Mouse (Mus musculus): ENCODE measurements at regions not wholly inside any gene's neighbourhood (a gene's known extent, or its start where the extent isn't known, plus 50 kb on each side); places are given as distances from the start of the nearest gene placed in this dataset.

GRCm38 (mm10) chr9:83221866-83222265 is 75.4 kb upstream of the Hmgn3 start:
- H3K27me3 ChIP-seq (ENCODE audit: insufficient read depth, low read length), result no peaks in the 10 kb centered on the region
- no peak for TF ChIP-seq CTCF (IDR thresholded peaks at IDR 0.05; ENCODE audit: low read depth)
- H3K27ac ChIP-seq (ENCODE audit: low read depth, low read length), result no peak overlapping the region
- no peak for DNase-seq
- no peaks in the 10 kb centered on the region for H3K36me3 ChIP-seq (ENCODE audit: insufficient read depth)
- no peak overlapping the region for H3K4me2 ChIP-seq (ENCODE audit: low read depth)
- no peak for ATAC-seq
- no peaks in the 10 kb centered on the region for H3K9me3 ChIP-seq (ENCODE audit: low read length)
- no peak overlapping the region for H3K9ac ChIP-seq
- no peaks in the 10 kb centered on the region for H3K4me1 ChIP-seq (ENCODE audit: insufficient read depth)
- no peak overlapping the region for H3K4me3 ChIP-seq (ENCODE audit: low read depth, low read length)

- H3K4me1 ChIP-seq (ENCODE audit: insufficient read depth), result no peaks in the 10 kb centered on the region
- no peak for DNase-seq
- H3K9me3 ChIP-seq (ENCODE audit: low read length), result no peaks in the 10 kb centered on the region
- no peak overlapping the region for H3K4me2 ChIP-seq (ENCODE audit: low read depth)
- no peak overlapping the region for H3K4me3 ChIP-seq (ENCODE audit: low read depth, low read length)
- no peak for TF ChIP-seq CTCF (IDR thresholded peaks at IDR 0.05; ENCODE audit: low read depth)
- WGBS, result 88% methylated on average over 5 of the region's 5 CpGs
- ATAC-seq, result no peak
- no peaks in the 10 kb centered on the region for H3K36me3 ChIP-seq (ENCODE audit: insufficient read depth)
- no peaks in the 10 kb centered on the region for H3K27me3 ChIP-seq (ENCODE audit: insufficient read depth, low read length)
- H3K9ac ChIP-seq, result no peak overlapping the region
- H3K27ac ChIP-seq (ENCODE audit: low read depth, low read length), result no peak overlapping the region
These were observed 56.1 kb upstream of the Hmgn3 start for GRCm38 (mm10) chr9:83202583-83202982.

- no peak overlapping the region for H3K9ac ChIP-seq
- 80% methylated on average over 3 of the region's 3 CpGs for WGBS
- no peak for TF ChIP-seq CTCF (IDR thresholded peaks at IDR 0.05; ENCODE audit: low read depth)
- ATAC-seq (no peak), DNase-seq (no peak)
- H3K9me3 ChIP-seq (ENCODE audit: low read length), result no peaks in the 10 kb centered on the region
- H3K27ac ChIP-seq (ENCODE audit: low read depth, low read length), result no peak overlapping the region
- no peaks in the 10 kb centered on the region for H3K4me1 ChIP-seq (ENCODE audit: insufficient read depth)
- H3K36me3 ChIP-seq (ENCODE audit: insufficient read depth), result no peaks in the 10 kb centered on the region
- no peaks in the 10 kb centered on the region for H3K27me3 ChIP-seq (ENCODE audit: insufficient read depth, low read length)
- H3K4me2 ChIP-seq (ENCODE audit: low read depth), result no peak overlapping the region
- H3K4me3 ChIP-seq (ENCODE audit: low read depth, low read length), result no peak overlapping the region
These were observed 53.3 kb upstream of the Hmgn3 start for GRCm38 (mm10) chr9:83199771-83200170.

GRCm38 (mm10) chr9:83199176-83199575 is 52.7 kb upstream of the Hmgn3 start:
- H3K27ac ChIP-seq (ENCODE audit: low read depth, low read length), result no peak overlapping the region

GRCm38 (mm10) chr9:83197013-83197412 is 50.5 kb upstream of the Hmgn3 start:
- 85% methylated on average over 5 of the region's 5 CpGs for WGBS
- no peaks in the 10 kb centered on the region for H3K36me3 ChIP-seq (ENCODE audit: insufficient read depth)
- ATAC-seq (no peak), DNase-seq (no peak)
- no peaks in the 10 kb centered on the region for H3K9me3 ChIP-seq (ENCODE audit: low read length)
- no peak overlapping the region for H3K27ac ChIP-seq (ENCODE audit: low read depth, low read length)
- no peaks in the 10 kb centered on the region for H3K27me3 ChIP-seq (ENCODE audit: insufficient read depth, low read length)
- H3K4me2 ChIP-seq (ENCODE audit: low read depth), result no peak overlapping the region
- no peak for TF ChIP-seq CTCF (IDR thresholded peaks at IDR 0.05; ENCODE audit: low read depth)
- H3K9ac ChIP-seq, result no peak overlapping the region
- H3K4me3 ChIP-seq (ENCODE audit: low read depth, low read length), result no peak overlapping the region
- H3K4me1 ChIP-seq (ENCODE audit: insufficient read depth), result no peaks in the 10 kb centered on the region

More at GRCm38 (mm10) chr9:83199176-83199575, 52.7 kb upstream of the Hmgn3 start:
- Histone ChIP-seq H3K36me3 (ENCODE audit: insufficient read depth) (no peaks in the 10 kb centered on the region), H3K27me3 (ENCODE audit: insufficient read depth, low read length) (no peaks in the 10 kb centered on the region), H3K4me3 (ENCODE audit: low read depth, low read length) (no peak overlapping the region), H3K9me3 (ENCODE audit: low read length) (no peaks in the 10 kb centered on the region), H3K4me2 (ENCODE audit: low read depth) (no peak overlapping the region), H3K4me1 (ENCODE audit: insufficient read depth) (no peaks in the 10 kb centered on the region), H3K9ac (no peak overlapping the region)
- DNase-seq, result no peak
- no peak for ATAC-seq
- no peak for TF ChIP-seq CTCF (IDR thresholded peaks at IDR 0.05; ENCODE audit: low read depth)
- WGBS, result 88% methylated on average over 3 of the region's 3 CpGs

All from forebrain, postnatal 0 days (tissue).